Mouse (Mus musculus) ovary, postnatal 10 days (tissue): ENCODE measurements around the gene Fbxo8.

Experiments
- DNase-seq: peaks from one replicate; pipeline ENCODE4 v3.0.0; 2022; ENCODE audit warnings: low spot score

The Fbxo8 gene

DNA sequence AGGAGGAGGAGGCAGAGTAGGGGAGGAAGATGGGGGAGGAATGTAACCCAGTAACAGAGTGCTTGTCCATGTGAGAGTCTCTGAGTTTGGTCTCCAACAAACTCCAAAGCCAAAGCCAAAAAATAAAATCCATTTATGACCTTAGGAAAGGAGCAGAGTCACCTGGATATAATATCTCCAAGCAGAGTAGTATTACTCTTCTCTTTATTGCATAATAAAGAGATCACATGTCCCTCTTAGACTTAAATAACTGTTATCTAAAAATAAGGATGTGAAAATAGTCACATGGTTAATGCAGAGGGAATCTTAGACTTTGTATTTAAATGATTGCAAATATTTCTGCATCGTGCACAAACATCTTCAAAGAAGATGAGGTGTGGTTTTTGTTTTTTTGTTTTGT is 63.3 kb downstream of the Fbxo8 start:
- DNase-seq: no peak

DNA sequence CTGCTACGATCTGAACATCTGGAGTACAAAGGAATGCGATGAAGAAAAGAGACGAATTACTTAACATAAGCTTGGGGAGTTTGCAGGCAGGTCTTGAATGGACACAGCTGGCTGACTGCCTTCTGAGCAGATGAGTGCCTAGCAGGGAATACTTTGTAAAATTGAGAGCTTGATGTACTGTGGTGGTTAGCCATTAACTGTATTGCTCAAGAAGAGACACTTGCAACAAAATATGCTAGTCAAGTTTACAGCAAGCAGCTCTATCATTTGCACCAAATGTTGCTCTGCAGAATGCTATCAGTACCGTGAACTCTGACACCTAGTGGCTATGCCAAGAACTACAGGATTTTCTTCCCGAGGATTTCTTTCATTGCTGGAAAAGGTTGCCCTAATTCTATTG is 64.1 kb downstream of the Fbxo8 start:
- no peak for DNase-seq

DNA sequence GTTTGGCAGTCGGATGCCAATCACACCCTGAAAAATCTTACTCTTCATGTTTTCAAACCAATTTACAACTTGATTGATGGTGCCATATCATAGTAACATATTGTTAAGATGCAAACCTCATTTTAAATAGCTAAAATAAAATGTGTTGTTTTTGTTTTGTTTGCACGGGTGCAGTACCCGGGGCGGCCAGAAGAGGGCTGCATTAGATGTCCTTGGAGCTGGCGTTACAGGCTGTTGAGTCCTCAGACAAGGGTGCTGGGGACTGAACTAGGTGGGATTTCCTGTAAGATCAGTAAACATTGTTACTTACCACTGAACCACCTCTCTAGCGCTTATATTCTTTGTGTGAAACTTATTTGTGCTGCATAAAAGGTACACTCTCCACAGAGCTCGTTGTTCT is 65.4 kb downstream of the Fbxo8 start:
- no peak for DNase-seq

DNA sequence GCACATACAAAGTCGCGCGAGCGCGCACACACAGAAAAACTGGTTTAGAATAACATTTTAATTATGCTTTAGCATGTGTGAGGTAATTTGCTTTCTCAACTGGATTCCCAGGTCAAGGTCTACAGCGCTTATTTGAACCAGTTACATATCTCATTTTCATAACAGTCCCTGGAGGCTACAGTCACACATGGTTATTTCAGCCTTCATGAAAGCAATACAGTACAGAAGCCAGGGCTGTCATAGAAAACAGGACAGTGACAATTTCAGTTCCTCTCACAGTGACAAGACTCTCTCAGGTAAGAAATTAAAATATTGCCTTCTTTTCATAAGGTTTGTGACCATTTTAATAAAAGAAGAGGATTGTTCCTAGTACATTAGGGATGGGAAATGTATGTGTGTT is 66.4 kb downstream of the Fbxo8 start:
- no peak for DNase-seq

DNA sequence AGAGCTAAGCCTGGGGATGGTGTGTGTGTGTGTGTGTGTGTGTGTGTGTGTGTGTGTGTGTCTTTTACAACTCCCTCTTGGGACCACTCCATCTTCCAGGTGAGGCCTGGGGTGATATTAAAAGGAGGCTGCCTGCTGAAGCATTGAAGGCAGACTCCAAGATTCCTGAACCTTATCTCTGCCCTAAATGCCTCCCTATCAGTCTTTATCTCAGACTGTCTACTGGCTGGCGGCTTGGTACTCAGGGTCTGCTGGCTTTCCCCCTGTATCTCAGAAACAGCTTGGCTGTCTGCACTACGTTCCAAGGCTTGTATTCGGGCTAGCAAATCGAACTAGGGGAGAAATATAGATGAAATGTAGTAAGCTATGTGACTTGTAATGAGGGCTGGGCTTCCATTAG is 68.2 kb downstream of the Fbxo8 start:
- DNase-seq: no peak

DNA sequence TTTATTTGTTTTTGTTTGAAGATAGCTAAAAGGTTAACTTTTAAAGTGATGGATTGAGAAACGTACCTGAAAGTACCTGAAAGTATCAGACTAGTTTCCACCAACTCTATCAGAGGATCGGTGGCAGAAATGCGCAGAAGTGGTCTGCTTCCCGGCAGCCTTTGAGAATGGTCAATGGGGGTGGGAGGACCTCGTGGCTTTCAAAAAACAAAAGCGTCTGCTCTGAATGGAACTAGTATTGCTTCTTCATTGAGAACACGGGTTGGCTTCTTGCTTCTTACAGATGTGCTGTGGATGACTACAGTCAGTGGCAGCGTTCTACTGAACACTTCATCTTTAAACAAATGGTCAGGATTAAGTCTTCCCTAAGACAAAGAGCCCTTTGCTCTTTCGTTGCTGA is 68.7 kb downstream of the Fbxo8 start:
- DNase-seq: no peak

DNA sequence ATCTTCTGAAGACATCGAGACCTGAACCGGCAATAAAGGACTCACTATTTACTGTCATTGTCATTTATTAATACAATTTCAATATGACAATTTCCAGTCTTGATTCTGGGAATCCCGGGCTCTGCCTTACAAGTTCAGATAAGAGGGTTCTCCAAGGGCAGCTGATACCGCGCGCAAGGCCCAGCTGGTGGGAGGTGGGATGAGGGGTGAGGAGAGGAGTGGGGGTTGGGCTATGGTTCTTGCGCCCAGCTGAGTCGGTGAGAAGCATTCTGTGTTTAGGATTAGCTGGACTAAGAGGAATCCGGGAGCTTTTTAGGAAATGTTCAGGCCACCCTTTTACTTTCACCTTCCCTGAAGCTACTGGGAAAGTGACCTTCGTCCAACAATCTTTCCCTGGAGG is 69.8 kb downstream of the Fbxo8 start:
- DNase-seq: no peak

DNA sequence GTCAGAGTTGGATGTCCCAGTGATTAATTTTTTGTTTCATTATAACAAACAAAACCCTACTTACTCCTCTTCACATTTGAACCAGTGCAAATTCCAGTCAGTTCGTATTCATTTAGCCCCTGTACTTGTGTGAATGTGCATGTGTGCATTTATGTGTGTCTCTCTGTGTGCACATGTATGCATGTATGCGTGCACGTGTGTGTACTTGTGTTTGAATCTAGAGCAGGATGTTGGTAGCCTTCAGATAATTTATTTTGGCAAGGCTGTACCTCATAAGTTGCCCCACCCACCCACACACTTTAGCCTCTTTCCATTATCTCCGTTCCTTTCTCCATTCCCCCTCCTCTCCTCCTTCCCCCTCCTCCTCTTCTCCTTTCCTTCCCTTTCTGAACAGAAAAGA is 70.2 kb downstream of the Fbxo8 start:
- no peak for DNase-seq

DNA sequence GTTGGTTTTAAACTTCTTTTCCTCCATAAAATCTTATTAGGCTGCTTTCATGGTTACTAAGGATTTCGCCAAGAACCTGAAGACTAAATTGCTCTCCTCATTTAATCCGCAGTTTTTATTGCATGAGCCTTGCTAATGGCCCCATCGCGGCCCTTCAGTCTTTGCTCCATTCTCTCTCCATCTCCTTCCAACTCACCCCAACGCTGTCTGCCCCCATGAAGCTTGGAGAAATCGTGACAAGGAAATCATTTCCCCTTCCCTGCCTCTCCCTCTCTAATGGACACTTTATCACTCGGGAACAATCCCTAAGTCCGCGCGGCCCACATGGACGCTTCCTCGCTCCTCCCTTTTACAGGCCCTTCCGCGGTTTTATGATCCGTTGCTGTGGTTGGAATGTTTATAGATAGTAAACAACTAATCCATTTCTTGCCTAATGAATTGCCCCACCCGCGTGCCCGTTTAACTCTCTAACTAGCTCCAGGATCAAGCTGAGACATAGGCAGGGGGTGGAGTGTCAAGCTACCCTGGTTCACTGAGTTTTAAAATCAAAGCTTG is 71.7 kb downstream of the Fbxo8 start:
- DNase-seq: no peak

DNA sequence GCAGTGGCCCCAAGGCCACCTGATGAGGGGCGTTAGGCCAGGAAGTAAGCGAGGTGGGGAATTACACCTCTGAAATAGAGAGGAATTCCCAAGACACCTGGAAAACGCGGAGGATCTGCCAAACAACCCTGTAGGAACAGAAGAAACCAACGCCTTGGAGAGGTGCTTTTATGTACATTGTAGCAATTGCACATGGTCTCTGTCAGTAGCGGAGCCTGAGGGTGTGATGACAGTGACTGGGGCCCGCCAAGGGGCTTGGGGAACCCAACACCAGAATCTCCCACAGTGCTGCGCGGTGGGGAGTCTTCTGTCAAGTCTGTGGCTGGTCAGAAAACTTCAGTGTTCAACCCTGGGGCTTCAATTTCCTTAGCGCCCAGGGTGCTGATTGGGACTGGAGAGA is 72.5 kb downstream of the Fbxo8 start:
- no peak for DNase-seq

DNA sequence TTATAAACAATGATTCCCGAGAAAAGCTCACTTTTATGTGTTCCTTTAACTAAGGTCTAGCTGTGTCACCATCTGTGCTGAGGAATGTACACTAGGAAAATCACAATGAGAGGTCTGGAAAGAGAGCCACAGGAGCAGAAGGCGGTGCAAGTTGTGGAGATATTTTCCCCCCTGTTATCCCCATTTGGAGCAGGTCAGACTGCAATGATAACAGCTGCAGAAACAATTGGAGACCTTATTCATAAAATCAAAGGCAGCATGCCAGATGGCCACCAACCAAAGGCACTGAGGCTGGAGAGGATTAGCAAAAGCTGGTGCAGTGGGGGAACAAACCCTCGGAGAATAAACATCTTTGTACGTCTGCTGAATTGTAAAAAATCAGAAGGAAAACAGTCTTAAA is 78.3 kb downstream of the Fbxo8 start:
- DNase-seq: no peak

DNA sequence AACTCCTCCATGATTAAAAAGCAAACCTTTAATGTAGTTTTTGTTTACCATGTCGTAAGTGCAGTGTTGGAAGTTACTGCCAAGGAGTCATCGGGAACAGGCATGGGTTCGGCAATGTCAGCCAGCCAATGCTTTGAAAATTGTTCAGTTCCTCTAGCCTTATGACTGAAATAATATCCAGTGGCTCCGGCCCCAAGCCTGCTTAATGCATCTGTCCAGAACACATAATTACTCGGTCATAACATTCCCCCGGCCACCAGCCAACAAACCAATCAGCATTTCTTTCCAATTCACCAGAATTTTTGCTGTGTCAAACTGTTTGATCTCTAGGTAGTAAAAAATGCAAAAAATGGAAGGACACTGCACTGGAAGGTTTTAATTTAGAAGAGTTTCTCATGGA is 88.4 kb downstream of the Fbxo8 start:
- no peak for DNase-seq
